Mouse (Mus musculus): ENCODE data around the gene Bspry.
A peak's percentile ranks its signal among the peaks of the same experiment; 100 is the strongest.

The Bspry gene

DNA sequence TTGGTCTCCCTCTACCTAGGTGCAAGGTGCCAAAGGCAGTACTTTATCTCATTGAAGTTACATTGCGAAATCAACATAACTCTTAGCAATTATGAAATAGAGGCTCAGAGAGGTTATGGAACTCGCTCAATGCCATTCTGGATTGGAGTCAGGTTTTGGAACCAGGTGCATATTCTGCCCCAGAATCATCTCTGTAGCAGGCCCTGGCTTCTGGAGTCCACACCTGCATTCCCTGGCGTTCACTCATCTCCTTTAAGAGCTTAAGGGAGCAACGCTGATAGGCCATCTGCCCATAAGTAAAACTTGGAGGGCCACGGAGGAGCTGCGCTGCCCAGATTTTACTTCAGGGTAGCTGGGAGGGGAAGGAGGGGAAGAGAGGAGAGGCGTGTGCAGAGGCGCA, 37.2 kb downstream of the Bspry start:
- DNase-seq: no peak

DNA sequence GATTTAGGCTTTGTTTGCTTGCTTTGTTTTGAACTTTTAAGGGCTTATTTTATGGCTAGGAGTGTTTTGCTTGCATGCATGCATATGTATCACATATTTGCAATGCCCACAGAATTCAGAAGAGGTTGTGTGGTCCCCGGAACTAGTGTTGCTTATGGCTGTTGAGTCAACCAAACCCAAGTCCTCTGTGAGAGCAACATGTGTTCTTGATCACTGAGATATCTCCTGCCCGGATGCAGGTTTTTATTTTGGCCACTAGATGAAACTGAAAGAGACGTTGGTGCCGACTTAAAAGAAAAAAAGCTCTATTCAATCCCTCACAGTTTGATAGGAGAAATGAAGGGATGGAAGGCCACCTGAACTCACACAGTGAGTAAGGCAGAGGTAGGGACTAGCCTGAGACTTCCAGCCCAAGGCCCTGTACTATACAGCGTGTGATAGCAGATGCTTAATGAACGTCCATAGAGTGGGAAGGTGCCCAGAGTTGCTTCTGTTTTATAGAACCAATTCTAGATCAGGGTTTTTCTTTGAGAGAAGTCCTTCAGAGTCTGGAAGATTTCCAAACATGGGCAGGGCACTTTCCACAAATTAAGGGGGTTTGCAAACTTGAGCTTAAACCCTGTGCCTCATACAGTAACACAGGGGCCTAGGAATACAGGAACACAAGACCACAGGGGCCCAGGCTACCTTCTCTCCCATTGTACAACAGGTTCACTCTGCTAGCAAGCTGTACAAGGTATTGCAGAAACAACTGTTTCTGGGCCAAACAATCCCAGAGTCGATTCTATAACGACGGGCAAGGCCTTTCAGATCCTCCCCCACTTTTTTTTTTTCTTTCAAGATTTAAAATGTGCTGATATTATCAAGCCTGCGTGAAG, 37.9 kb downstream of the Bspry start:
- no peak for DNase-seq

DNA sequence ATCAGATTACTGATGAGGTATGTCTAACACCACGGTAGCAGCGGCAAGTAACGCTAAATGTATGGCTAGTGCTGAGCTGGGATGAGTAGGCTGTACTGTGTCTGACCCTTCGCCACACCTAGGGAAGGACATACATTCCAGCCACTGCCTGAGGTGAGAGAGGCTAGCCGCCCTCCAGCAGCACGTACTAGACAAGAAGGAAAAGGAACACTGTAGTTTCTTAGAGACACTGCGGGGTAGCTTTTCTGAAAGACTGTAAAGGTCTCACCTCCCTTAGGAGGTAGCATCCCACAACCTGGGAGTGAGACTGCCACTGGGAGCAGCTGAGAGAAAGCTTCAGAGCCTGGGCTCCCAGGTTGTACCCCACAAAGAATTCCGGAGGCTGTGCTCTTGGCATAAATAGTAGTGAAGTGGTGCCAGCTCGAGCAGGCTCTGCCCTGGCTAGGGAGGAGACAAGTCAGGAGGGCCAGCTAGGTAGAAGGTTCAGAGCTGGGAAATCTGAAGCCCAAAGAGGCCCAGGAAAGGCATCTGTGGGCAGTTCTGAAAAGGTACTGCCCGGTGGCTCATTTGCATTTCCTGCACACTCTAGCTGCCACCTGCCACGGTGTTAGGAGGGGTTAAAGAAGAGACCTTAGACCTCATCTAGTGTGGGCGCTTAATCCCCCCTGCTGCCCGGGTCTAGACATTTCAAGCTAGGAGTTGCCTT, 38.7 kb downstream of the Bspry start:
- DNase-seq: peak; percentile 79 to 88

DNA sequence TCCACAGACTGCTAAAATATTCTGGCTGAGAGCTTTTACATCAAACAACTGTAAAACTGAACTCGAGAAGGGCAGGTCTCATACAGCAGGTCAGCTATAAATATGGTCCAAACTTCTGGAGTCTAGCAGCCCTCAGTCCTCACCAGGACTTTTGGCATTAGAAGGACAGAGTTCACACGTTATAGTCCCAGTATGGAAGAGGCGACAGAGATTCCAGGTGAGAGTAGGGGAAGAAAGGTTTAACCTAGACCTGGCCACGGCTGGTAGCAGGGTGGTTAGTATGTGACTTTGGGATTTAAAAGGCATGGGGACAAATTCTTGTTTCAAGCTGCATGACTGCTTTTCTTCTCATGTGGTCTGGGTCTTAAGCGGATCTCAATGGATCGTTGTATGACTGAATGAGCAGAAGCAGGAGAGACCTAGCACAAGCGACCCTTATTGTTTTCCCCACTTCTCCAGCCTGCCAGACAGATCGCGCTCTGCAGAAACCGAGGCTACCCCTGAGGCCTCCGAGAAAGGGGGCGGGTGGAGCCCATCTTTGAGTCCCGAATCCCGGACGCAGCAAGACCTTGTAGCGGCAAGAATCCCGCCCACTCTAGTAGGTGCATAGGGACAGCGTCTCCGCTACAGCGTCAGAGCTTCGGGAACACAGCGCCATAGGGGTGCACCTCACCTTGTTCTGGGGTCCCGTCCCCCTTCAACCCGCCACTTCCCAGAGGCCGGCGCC, 39.4 kb downstream of the Bspry start:
- DNase-seq: no peak

DNA sequence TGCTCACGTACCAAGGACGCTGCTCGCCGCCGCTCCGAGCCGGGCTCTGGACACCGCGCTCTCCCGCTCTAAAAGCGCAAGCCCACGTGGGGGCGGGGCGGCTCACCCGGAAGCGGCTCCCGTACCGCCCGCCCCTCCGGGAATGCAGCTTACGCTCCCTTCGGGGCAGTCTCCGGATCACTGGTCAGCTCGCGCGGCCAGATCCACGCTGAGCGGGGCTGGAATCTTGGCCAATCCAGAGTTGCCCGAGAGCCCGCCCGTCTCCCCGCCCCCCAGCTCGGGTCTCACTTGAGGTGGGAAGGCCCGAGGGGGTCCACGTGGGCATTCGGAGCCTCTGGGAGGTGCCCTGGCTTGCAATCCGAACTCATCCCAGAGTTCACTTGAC, 40.0 kb downstream of the Bspry start, which contains the start of gene Alad:
Gene Alad, minus strand, starts transcription at position 70 of the 385 bp plus-strand sequence.
- DNase-seq: peak; percentile 86 to 91

DNA sequence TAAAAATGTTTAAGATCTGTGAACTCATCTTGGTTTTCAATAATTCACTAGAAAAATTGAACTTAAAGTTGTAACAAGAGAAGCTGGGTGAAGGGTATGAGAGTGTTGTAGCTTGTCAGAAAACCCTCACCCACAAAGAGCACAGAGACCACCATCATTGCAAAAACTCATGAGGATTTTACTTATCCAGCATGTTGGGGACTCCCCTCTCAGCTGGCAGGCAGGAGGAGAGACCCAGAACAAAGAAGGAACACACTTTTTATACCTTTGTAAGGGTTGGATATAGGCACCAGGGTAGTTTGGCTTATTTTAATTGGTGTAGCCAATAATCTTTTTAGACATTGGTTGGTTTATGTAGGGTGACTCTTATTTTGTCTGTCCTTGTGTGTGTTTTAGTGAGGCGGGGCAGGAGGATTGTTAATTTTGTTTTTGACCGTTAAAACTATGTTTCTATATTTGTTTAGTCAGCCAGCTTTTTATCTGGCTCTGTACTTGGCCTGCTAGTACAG, 41.1 kb downstream of the Bspry start:
- no peak for DNase-seq

DNA sequence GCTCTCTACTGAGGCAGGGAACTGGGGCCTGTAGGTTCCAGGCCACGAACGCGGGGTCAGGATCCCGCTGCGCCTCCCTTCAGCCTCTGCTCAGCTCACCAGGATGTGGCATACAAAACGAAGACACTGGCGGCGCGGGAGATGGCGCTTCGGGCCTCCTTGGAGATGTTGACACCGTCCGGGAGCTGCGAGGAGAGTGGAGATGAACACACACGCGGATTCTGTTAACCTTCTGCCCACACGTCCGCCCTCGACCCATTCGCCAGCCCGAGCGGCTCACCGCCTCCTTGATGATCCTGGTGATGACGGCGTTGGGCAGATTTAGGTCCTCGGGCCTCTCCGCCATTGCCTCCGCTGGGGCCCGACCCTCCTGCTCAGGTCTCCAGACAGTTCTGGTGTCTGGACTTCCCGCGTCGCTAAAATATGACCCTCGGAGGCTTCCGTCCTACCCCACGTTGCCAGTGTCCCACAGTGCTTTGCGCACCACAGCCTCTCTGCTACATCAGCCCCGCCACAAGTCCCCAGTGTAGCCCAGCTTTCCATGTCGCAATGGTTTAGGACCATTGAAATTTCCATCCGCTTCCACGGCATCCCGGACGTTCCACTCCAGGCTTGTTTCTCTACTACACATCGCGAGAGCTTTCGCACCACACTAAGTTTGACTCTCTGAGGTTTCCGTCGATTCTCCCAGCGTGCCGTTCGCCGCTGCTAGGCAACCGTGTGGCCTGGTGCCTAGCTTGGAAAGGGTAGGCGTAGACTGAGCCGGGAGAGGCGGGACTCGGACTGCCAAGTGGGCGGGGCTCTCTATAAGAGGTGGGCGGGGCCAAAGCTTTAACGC, 45.0 kb downstream of the Bspry start, which contains the start of the genes Pole3 and 4933430I17Rik:
Gene Pole3, minus strand, starts transcription at position 418 of the 838 bp plus-strand sequence.
Gene 4933430I17Rik, plus strand, starts transcription at position 719 of the 838 bp plus-strand sequence.
- DNase-seq: peak; percentile 91 to 97

DNA sequence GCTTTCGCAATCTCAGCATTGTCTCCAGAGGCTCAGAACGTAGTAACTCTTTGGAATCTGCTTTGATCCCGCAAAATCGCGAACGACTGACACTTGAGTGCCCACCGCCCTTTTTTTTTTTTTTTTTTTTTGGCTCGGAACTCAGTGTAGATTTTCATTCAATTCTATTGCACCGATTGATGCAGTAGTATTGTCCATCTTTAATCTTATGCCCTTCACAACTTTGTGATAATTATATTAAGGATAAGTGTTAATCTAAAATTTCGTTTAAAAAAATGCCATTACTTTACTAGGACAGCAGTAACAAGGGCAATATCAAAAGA, 45.6 kb downstream of the Bspry start:
- DNase-seq: no peak

DNA sequence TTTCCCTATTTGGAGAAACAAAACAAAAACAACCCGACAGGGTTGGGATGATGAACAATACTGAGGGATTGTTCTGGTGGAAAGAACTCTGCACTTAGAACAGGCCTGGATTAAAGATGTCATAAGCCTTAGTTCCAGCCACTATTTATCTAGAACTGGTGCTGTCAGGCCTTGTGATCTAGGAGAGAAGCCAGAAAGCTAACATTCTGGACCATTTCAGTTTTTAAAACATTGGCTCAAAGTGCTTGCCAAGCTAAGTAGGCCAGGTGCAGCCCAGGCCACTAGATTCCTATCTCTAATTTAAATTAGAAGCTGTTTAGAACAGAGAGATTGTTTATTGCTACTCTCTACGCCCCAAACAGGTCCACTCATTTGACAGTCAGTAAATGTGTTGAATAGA, 46.4 kb downstream of the Bspry start:
- DNase-seq: no peak

DNA sequence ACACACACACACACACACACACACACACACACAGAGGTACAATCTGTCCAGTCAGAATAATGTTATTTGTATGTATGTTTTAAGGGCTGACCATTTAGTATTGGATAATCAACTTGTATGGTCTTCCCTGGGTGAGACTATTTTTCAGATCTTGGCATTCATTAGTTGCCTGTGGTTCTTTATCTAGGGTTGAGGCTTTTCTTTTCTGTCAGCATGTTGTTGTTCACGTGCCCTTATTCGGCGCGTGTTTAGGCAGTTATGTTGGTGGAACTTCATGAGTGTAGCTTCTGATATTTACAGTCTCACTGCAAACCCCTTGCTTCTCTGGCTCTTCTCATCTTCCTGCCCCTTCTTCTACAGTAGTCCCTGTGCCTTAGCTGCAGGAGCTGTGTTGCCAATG, 47.8 kb downstream of the Bspry start:
- DNase-seq: no peak

DNA sequence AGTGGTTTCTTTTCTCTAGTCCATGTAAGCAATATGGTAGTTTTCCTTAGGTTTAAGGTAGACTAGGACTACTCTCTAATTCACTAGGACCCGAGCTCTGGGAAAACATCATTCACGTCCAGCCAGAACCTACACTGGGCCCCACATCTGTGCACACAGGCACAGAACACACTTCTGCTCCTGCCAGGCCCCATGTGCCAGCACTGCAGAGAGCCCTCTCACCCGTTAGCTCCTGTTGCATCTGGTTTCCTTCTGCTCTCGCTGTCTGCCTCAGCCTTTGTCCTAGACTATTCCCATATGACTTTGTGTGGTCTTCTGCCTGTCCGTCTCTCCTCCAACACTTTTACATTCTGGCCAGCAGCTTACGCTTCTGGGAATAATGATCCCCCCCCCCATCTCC, 53.9 kb downstream of the Bspry start:
- no peak for DNase-seq

DNA sequence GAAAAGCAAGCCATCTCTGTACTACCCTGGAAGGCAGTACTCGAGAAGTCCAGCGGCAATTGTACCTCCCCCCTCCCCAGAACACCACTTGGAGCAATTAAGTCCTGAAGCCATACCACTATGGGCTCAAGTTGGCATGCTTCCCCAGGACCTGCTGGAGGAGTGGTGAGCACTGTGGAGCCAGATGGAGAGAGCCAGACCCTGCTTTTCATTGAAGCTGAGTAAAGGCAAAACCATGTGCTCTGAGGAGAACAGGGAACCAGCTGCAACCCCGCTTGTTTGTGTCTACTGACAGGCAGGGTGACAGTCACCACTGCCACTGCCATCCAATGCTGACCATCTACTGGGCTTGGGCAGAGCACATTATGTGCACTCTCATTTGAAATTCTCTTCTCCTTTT, 61.9 kb downstream of the Bspry start:
- DNase-seq: no peak

DNA sequence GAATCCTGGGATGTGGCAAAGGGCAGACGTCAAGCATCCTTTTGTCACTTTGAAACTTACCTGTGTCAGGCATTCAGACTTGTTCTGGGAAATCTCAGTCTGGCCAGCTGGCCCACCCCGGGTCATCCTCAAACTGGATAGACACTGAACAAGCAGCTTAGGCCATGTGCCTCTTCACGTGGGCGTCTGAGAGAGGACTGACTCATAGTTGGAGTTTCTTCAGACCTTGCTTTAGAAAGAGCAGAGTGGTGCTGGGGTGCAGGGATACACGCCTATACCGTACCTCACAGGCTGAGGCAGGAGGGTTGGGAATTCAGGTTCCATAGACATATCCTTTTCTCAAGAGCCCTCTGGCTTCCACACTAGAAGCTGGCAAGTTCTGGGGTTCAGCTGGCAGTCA, 63.9 kb downstream of the Bspry start:
- no peak for DNase-seq

DNA sequence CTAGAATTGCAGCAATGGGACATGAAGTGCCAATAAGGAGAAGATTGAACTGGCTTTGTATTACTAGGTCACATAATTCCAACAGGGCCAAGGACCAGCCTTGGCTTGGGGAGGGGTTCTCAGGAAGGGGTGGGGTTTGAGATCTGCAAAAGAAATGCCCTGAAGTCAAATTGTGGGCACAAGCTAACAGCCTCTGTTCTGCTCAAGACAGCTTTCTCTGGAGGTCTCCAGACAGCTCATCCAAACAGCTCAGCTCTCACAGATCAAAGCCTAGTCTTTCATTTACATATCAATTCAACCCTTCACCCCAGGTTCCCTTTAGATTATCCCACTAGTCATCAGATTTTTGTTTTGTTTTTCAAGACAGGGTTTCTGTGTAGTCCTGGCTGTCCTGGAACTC, 64.9 kb downstream of the Bspry start:
- DNase-seq: no peak
